Mouse (Mus musculus) liver, adult 2 months (tissue): ENCODE results near the gene Epgn.

Source experiments
- CTCF ChIP-seq: fragments of 200-500 bp; IDR thresholded peaks from 2 replicates; pipeline ENCODE4 v1.5.1; 2011; ENCODE audit warnings: low read depth, low read length, control low read depth
- POLR2A ChIP-seq: fragments of 200-500 bp; IDR thresholded peaks from 2 replicates; pipeline ENCODE4 v1.6.1; 2011; ENCODE audit warnings: low read length, control low read depth; ENCODE audit not compliant: insufficient read depth; ENCODE audit errors: extremely low read depth

DNA sequence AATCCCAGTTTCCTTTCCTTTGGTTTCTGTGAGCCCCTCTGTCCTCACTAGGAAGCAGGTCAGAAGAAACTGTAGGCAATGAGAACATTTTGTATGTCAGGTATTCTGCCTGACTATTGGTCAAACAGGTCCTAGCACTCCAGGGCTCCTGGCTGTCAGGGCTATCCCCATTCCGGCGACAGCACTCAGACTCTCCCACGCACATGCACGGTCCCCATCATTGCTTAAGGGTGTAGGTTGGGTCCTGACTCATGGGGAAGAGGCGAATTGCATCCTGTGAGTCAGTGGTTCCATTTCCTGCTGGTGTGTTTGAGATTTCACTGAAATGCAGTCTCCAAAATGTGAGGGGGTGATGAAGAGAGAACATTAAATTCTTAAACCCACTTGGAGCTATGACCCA is 55.8 kb downstream of the Epgn start:
- TF ChIP-seq POLR2A (no peak), CTCF (no peak)
